Mouse (Mus musculus) naive thymus-derived CD4-positive, alpha-beta T cell, adult 2 months (primary cell): ENCODE results near the gene Nfia.

ENCODE experiments used
- DNase-seq: peaks from one replicate; pipeline ENCODE4 v3.0.0-alpha.2; 2011; ENCODE audit warnings: low read depth

Gene Nfia

DNA sequence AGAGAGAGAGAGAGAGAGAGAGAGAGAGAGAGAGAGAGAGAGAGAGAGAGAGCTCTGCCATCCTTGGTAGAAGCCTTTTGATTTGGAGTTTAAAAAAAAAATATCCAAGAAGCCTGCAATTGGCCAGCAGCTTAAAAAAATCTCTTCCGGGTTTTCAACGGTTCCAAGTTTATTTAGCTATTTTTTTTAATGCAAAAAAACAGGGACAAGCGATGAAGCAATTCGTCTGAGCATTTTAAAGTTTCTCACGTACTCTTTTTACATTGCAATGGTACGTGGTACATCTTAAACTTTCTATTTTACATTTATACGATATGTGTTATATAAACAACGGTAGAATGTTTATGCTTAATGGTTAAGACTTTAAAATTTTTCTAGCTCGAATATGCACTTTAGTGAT is at the start of gene Nfia:
Nfia (plus strand) TSS at position 94 of the 400 bp plus-strand sequence.
- DNase-seq = no peak

DNA sequence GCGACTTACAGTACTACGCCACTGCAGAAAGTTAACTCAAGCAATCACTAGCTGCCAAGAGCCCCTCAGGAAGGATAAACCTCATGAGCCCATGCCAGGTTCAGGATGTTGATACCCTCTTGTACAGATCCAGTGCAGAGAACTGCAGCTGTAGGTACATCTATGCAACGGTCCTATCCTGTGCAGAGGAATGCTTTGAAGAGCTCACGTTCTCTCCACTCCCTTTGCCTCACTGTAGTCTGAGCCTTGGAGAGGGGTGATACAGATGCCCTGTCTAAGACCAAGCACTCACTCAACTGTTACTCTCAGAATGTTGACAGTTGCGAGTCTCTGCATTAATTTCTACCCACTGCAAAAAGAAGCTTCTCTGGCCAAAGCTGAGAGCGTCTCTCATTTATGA is 49.2 kb upstream of the Nfia start:
- no peak for DNase-seq

DNA sequence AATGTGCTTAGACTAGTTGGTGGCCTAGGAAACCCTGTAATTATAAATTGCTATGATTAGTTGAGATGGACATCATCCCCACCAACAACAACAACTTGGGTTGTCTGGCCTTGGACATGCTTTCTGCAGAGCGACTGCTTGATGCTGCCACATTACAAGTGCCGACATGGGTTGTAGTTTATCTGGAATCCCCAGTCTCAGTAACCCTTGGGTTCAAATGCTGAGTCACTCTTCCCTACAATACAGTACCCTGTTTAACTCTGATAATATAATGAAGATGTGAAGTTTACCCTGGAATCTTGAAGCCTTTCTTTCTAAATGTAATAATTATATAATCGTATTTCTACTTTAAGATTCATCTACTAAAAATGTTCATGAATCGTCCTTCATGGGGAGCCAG is 44.0 kb upstream of the Nfia start:
- DNase-seq = no peak

DNA sequence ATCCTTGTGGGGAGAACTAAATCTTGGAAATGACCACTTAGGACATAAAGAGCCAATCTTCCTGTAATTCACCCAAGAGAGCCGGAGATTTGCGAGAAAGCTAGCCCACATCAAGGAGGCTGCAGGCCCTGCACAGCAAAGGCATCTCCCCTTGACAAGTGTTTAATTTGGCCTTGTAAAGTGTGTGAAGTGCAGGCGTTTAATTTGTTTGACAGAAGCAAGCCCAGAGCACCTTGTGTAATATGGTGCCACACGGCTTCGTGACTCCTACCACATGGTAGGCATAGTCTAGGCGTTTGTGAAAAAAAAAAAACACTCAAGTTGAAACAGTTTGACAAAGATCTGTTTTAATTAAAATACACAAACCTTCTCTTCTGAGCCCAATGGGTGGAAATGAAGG is 42.5 kb upstream of the Nfia start:
- no peak for DNase-seq

DNA sequence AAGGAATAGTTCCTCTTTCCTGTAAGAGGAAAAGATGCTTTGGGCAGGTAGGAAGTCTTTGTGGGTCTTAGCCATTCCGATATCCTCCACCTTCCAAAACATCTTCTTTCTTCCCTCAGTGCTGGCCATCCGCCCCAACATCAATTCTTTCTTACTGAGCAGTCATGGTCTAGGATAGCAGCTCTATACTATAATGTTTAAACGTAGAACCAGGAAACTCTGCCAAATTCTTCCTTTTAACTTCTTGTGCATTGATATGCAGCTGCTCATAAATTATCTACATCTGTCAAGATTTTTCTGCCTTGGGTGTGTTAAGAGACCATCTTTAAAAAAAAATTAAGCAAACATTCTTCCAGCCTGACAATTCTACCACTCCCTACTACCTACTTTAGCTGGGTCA is 42.1 kb upstream of the Nfia start:
- DNase-seq = no peak

DNA sequence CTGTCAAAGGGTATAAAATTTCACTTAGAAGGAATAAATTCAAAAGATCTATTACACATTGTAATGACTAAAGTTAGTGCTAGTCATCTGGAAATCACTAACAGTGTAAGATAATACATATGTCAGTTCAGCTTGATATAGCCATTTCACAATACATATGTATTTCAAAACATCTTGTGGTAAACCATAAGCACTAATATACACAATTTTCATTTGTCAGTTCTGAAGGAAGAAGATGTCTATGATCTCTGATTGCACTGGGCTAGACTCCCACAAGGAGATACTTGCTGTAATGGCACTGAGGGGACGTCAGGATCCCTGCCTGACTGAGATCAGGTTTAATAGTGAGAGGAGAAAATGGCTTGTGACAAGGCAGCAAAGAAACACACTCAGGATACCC is 39.1 kb upstream of the Nfia start:
- DNase-seq = no peak

DNA sequence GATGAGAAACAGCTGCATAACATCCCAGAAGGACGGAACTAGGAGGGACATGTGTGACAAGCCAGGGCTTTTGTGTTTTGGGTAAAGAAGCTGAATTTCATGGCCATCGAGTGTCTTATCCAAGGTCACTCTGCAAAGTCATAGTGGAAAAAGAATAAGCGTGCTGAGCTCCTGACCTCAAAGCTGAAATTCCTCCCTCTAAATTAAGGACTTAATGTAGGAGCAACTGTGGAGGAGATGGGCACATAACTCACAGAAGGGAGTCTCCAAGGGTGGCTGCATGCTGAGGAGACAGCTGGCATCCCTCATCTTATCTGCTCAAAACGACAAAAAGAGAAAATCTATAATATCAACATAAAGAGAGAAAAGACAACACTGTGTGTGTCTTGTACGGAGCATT is 28.6 kb upstream of the Nfia start:
- no peak for DNase-seq

DNA sequence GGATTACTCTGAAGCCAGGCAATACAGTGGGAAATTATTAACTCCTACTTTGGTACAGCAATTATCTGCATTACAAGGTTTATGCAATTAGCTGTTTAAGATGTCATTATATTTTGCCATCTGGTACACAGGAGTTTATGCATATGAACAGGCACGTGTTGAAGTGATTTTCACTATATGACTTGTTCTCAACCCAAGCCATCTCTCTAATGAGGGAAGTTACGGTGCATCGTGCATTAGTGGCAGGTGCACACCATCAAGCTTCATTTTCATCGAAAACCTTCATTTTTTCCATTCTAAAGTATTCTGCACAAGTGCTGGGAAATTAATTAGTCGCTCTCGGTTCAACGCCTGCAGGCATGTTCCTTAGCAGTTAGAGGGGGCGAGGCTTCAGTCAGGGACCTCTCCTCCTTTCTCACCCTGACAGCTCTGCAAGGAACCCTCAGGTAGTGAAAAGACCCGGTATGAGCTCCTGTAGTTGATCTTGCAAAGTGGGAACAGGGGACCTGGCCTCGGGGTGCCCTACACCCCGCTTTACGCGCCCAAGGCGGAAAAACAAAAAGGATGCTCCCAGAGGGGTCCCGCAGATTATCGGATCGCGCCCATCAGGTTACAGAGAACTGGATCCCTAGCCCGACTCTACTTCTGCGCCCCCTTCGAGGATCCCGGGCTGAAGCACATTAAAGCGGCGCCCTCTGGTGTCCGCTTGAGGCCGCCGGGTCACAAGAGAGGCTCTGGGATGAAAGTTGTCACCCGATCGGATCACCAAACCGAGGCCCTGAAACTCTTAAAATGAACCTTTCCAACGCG is 27.0 kb upstream of the Nfia start:
- DNase-seq = peak; percentile 80

DNA sequence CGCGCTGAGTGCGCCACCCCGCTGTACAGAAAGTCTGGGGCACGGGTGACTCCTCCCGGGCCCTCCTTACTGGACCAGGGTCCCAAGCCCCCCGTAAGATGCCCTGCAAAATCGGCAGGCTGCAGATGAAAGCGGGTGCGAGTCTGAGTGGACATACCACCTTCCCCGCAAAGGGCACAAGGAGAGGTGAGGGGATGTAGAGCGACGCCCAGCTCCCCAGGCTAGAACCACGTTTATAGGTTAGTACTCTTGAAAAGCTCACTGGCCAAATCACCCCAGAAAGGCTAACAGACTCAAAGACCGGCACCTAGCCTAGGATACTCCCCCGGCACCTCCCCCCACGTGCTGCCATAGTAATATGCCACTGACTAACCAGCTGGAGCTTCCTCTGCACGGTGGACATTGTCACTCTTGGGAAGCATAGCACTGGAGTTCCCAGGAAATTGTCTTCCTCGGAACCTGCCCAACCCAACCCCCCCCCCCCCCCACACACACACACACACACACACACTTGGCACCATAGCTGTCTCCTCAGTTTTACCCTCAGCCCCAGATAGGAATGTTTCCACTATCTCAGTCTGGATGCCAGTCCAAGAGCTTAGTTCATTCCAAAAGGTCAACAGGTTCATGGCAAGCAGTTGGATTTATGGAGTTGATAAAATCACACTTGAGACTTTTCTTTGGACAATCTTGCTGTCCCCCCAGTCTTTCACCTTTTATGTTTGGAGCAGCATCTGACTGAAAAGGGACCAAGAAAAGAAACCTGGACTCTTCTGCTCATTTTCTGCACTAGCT is 26.2 kb upstream of the Nfia start:
- DNase-seq = no peak

DNA sequence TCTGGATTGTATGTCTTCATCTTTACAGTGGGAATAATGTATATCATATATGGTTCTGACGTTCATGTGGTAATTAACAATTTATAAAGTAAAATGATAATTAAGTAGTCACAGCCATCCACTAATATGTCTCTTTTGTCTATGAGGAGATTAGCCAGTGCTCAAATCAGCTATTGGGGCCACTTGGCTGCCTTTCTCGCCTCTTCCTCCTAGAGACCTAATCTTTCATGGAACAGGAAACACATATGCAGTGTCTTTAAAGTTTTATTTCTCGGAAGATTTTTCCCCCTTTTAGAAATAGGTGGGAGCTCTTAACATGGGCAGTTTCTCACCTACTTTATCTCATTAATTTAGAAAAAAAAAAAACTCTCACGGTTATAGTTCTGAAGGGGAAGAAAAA is 22.1 kb upstream of the Nfia start:
- DNase-seq = no peak

DNA sequence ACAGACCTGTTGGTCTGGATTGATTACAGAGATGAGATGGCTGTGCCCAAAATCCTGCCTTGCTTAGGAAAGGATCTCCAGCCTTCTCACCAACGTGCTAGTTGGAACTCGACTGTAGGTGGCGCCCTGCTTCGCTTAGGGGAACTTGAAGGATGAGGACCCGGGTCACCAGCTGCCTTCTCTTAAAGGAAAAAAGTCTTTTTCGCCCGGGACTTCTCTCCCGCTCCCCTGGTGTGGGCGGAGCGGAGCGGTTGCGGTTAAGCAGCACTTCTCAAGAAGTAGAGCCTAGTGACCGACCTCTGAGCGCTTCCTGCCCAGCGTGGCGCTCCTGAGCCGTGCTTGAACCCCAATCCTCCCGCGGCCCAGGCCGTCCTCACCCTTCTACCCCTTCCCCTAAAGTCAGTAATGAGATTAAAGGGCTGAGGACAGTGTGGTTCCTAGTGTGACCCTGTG is 21.5 kb upstream of the Nfia start:
- peak; percentile 92 for DNase-seq

DNA sequence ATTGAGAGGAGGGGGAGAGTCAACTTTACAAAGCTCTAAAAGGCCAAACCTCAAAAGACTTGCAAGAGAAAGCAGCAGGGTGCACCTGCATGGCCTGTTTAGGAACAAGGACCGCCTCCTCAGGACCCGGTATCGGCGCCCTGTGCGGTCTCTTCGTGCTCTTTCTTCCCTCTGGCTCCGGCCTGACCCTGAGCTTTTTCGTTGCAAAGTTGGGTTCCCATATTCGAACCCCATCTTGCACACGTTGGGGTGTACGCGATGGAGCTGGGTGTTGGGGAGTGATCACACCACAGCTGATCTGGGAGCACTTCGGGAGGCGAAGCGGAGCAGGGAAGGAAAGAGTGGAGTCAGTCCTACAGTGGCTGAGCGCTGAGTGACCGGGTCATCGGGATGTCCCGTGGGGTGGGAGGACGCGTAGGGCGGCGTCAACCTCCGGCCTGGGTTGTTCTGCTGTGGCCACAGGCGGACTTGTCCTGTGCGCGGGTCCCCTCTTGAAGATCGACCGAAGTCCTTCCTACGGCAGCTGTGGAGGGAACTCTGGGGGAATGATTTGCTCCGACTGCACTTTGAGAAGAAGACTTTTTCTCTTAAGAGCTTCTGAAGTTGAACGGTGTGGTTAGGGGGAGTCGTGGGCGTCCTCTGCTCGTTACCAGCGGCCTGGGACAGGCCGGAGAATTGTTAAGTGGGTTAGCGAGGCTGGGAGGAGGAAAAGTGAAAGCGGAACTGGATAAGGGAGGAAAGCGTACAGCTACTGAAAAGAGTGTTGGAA is 20.9 kb upstream of the Nfia start:
- DNase-seq = peak; percentile 58

DNA sequence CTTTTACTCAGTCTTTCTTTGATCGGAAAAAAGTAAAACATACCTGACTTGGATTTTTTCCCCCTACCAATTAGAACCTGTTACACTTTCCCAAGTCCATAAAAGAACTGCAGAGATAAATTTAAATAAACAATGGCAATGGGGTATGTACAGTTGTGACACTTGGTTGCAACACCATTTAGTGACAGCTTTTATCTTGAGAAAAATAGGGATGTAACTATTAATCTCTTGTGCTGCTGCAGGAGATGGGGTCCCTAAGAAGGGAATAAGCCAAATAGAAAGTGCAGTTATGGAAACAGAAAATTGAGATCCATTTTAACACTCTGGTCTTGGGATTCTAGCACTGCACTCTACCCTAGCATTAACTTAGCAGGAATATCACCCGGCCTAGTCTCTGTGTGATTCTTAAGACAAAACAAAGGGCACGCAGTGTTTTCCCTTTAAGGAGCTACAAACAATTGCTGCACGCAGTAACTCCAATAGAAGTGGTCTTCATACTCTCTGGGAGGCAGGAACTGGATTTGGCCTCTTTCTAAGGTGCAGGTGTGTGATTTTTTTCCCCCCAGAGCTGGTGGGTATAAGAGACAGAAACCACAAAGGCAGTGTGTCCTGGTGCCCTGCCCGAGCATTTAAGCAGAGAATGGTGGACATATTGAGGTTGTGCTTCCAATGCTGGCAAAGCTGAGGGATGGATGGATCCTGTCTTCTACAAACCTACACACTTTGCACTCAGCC is 20.1 kb upstream of the Nfia start:
- DNase-seq = no peak

DNA sequence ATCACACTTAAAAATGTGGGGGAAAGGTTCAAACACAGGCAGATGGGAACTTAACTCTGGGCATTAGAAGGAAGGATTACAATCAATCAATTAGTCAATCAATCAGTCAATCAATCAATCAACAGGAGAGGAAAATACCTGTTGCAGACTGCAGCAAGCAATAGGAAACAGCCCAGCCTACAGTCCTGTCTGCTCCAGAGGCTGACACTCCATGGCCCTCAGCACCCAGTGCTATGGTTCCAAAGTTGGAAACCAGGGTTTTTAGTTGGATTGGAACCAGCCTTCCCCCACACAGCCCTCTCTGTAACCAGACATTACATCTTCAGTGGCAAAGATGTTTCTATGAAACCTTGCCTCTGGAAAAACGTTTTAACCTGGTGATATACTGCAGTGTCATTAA is 19.0 kb upstream of the Nfia start:
- DNase-seq = no peak

DNA sequence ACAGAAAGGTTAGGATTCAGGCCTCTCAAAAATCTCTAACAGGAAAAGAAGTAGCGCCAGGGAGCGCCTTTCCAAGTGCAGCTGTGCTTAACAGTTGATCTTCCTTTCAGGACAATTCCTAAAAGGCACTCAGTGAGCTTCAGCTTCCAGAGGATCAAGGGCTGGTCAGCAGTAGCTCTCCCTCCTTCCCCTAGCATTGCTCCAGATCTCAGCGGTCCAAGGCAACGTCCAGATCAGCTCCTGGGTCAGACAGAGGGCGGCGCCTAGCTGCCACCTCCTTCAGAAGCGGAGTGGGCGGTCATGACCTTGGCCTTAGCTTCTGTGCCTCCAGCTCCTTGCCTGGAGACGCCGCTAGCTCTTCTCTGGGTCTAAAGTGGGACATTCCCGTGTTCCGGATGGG is 18.3 kb upstream of the Nfia start:
- DNase-seq = no peak

DNA sequence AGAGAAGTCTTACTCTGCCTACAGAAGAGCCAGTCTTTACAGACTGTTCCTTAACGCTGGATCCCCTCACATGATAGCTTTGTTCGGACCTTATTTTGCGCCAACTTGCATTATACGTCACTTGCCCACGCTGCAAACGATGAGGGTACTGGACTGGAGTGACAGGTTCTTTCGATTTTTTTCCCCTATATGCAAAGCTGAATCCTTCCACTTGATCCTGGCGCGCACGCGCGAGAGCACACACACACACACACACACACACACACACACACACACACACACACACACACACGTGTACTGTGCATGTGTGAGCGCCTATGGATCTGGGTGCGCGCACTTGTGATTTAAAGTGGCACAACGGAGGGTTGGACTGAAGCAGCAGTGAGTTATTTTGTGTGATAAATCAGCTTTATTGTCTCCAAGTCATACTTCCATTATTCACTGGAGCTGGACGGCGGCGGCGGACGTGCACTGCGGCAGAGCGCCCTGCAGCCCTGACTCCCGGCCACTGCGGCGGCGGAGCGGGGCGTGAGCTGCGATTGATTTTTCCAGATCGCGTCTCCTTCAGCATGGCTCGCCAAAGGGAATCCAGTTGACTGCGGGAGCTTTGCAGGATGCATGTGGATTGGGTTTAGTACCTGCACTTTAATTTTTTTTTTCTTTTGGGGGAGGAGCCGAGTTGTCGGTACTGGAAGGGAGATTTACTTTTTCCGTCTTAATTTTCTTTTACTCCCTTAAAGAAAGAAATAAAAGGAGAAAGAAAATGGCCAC is 15.1 kb upstream of the Nfia start:
- peak; percentile 69 for DNase-seq

DNA sequence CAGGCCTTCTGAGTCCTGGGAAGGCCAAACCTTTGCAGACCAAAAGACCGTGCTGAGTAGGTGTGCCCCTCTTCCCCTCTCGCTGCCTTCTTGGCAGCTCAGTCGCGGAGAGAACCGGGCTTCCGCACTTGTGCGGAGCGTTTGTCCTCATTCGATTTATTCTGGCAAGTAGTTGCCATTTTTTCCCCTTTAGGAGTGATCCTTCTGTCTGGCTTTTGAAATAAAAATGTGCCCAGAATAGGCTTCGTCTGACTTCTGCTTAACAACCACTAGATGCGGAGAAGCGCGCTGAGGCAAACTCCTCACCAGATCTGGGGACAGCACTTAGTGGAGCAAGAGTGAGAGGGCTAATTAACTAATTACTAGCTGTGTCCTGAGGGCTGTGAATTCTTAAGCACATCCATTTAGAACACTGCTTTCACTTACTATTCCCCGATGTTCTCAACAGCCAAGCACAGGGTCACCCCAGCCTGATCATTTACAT is 14.5 kb upstream of the Nfia start:
- no peak for DNase-seq

DNA sequence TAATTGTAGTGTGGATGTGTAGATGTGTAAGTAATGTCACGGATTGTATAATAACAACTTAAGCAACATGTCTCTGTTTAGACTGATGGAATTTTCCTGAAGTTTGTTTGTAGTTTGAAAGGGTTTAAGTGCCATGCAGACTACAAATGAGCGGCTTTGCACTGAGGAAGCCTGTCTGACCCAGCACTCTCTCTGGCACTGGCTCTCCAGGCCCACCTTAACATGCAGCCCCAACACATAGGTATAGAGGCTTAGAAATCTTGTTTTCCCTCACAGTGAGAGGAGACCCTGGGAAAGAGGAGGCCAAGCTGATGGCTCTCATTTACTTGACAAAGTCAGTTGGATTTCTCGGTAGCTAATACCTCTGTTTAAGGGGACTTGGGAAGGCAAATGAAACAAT is 13.9 kb upstream of the Nfia start:
- DNase-seq = no peak

DNA sequence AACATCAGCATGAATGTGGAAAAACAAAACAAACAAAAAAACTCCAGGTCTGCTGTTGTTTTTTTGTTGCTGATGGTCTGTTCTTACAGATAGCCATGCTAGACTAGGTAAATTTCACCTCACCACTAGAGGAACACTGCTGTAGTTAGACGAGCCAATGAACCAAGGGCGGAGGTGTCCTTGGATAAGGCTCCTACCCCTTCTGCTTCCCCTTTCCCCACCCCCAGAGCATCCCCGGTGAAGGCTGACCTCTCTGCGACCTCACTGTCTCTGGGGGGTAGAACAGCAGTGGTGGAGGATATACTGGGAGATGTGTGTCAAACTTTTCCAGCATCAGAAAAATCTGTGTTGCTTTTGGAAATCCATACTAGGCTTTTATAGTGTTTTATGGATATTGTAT is 7.9 kb upstream of the Nfia start:
- no peak for DNase-seq

DNA sequence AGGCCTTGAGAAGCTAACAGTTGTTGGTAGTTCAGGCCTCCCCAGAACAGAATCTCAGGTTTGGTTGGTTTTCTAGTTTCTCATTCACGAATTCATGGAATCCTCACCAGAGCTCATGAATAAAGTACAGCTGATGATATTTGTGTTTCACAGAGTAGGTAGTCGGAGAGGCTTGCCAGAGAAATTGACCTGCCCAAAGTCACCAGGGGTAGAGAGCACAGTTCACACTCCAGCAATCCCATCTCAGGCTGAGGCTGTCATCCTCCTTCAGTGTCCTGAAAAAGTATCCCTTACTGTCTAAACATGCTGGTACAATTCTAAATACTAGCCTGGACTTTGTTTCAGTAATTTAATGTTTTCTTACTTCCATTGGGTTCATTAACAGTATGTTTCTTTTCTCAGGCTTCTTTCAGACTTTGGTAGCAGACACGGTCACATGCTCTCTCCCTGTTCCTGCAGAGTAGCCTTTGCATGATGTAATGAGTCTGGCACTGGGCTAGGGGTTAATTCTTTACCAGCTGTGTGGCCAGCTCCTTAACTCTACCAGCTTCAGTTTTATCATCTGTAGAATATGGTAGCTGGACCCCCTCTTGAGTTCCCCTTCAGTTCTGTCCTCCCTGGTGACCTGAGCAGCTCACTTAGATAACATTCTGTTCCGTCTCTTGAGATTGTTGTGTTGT is 7.1 kb upstream of the Nfia start:
- no peak for DNase-seq

DNA sequence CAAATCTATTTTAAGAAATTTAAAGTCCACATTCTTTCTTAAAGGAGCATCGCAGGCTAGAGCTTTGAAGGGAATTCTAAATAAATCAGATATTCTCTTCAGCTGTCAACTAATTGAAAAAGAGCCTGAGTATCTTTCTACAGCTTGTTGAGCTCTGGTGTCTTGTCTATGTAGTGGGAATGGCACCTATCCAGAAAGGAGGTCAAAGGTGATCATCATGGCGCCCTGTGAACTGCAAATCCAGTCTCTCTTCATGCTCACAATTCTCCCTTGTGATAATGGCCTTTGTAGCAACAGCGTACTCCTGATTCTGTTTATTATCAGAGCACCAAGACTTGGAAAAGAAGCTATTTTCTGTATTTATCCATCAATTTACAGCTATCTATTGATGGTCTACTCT is 6.4 kb upstream of the Nfia start:
- no peak for DNase-seq
